Mouse (Mus musculus): ENCODE data around the gene Ube2v1.

DNA sequence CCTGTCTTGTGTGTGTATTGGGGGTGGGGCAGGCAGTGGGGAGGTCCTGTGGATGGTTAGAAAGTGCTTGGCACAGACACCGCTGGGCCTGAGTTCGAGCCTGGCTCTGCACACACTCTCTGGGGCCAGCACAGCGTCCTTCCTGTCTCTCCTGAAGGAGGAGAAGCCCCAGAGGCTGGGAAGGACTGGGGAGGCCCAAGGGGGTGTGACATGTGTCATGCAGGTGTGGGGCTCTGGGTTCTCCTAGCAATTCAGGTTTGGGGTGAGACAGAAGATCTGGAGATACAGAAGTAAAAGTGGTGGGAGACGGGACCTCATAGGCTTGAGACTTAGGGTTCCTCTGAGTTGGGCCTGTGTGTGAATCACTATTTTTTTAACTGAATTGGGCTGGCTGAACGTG lies 68.9 kb downstream of the Ube2v1 start:
- TF ChIP-seq EP300 (IDR thresholded peaks at IDR 0.05): no peak
- TF ChIP-seq CTCF (IDR thresholded peaks at IDR 0.05): no peak
